Mouse (Mus musculus) myocyte (in vitro differentiated cells): ENCODE data around the gene Dscaml1.

Experiments used
- E2F4 ChIP-seq: IDR thresholded peaks from one replicate; pipeline ENCODE4 v1.6.1; 2011; ENCODE audit warnings: mild to moderate bottlenecking, control low read depth, moderate library complexity; ENCODE audit not compliant: insufficient read depth
- MAX ChIP-seq: IDR thresholded peaks from one replicate; pipeline ENCODE4 v1.6.1; 2011; ENCODE audit warnings: low read depth, mild to moderate bottlenecking, control low read depth
- MYOD1 ChIP-seq, 3 experiments: IDR thresholded peaks; one replicate each; pipeline ENCODE4 v1.6.1; 2011; ENCODE audit warnings: control low read depth in 2 of 3, low read depth in 2 of 3, mild to moderate bottlenecking in 2 of 3, moderate library complexity in 1 of 3; ENCODE audit not compliant: insufficient read length in 2 of 3, control insufficient read depth in 1 of 3
- MYOG ChIP-seq, 3 experiments: IDR thresholded peaks; one replicate each; pipeline ENCODE4 v1.6.1; 2011; ENCODE audit warnings: control low read depth in 2 of 3, low read depth in 2 of 3, mild to moderate bottlenecking in 2 of 3; ENCODE audit not compliant: insufficient read length in 2 of 3, control insufficient read depth in 1 of 3, insufficient read depth in 1 of 3
- POLR2A ChIP-seq: IDR thresholded peaks from one replicate; pipeline ENCODE4 v1.6.1; 2011; ENCODE audit warnings: low read depth, mild to moderate bottlenecking, control low read depth, moderate library complexity; ENCODE audit not compliant: insufficient read length
- POLR2AphosphoS2 ChIP-seq: IDR thresholded peaks from one replicate; pipeline ENCODE4 v1.6.1; 2011; ENCODE audit warnings: low read depth, control low read depth; ENCODE audit not compliant: insufficient read length
- REST ChIP-seq: IDR thresholded peaks from one replicate; pipeline ENCODE4 v1.6.1; 2011; ENCODE audit warnings: mild to moderate bottlenecking, control low read depth, moderate library complexity; ENCODE audit not compliant: insufficient read depth, insufficient read length
- TCF12 ChIP-seq: IDR thresholded peaks from one replicate; pipeline ENCODE4 v1.6.1; 2011; ENCODE audit warnings: mild to moderate bottlenecking, control low read depth; ENCODE audit not compliant: poor library complexity, insufficient read depth, severe bottlenecking
- USF1 ChIP-seq: IDR thresholded peaks from one replicate; pipeline ENCODE4 v1.6.1; 2011; ENCODE audit warnings: low read depth, mild to moderate bottlenecking, control low read depth, moderate library complexity

DNA sequence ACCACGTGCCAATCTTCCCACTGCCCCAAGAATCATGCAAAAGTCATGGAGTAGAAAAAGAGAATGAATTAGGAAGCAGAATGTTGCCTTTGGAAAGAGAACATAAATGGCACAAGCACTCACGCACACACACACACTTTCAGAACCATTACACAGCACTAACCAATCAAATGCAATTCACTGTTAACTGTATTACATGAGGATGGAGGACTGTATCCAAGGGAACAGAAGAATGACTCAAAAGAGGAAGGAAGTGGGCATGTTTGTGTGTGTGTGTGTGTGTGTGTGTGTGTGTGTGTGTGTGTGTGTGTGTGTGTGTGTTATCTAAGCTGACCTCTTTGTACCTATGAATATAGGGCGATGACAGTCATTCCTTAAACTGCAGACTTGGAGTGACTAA is 278.0 kb downstream of the Dscaml1 start:
- TF ChIP-seq MYOD1 (IDR thresholded peaks at IDR 0.05; ENCODE audit: control insufficient read depth in 1 of 3, insufficient read length in 2 of 3, low read depth in 2 of 3) (no peak), E2F4 (no peak), POLR2A (no peak), MAX (no peak), POLR2AphosphoS2 (no peak), TCF12 (no peak), USF1 (no peak), MYOG (IDR thresholded peaks at IDR 0.05; ENCODE audit: control insufficient read depth in 1 of 3, insufficient read depth in 1 of 3, insufficient read length in 2 of 3, low read depth in 2 of 3) (no peak), REST (no peak)
